Mouse (Mus musculus): ENCODE data around the gene Cdkl4. TPM values are rescaled to one million over a fixed set of nuclear protein-coding genes. Genes with fewer than 3 reads are reported as not detected.

The Cdkl4 gene
- polyA plus RNA-seq (2014; fragmentation: Nextera tagmentation; extraction: Ambion mirVana), result 0.39 and 0.49 TPM in 2 replicates

- H3K4me2 ChIP-seq (replicated peaks; ENCODE audit: low read depth, low read length), result peak within 1 kb of the TSS; percentile 73
- no peaks in the 10 kb centered on the region for H3K9me3 ChIP-seq (ENCODE audit: control insufficient read depth, low read length)
- peak within 1 kb of the TSS; percentile 39 for H3K4me3 ChIP-seq (ENCODE audit: low read length)
- H3K36me3 ChIP-seq (ENCODE audit: control insufficient read depth, insufficient read depth, low read length), result peaks cover 5% of the 10 kb centered on the region; the same call in 1 of the 2 replicates
- H3K27ac ChIP-seq (ENCODE audit: low read depth, low read length), result no peak within 1 kb of the TSS
- H3K4me1 ChIP-seq (ENCODE audit: control insufficient read depth, insufficient read depth, low read length), result no peaks in the 10 kb centered on the region
- H3K9ac ChIP-seq (ENCODE audit: low read depth, low read length), result peak within 1 kb of the TSS; percentile 42
- H3K27me3 ChIP-seq (ENCODE audit: control insufficient read depth, insufficient read depth, low read length), result no peaks in the 10 kb centered on the region
- 70% methylated on average over 15 of the region's 15 CpGs for WGBS
- 0 out of 2 replicates have a peak, but pooled peaks have one; percentile 29 for ATAC-seq (ENCODE audit: low FRiP score, low TSS enrichment)
Measured at GRCm38 (mm10) chr17:80577639-80578038, at the start of gene Cdkl4. Cdkl4 (minus strand) TSS chr17:80577813.

- Histone ChIP-seq H3K9me3 (ENCODE audit: control insufficient read depth, low read length) (no peaks in the 10 kb centered on the region), H3K27me3 (ENCODE audit: control insufficient read depth, insufficient read depth, low read length) (no peaks in the 10 kb centered on the region), H3K27ac (ENCODE audit: low read depth, low read length) (no peak overlapping the region), H3K36me3 (ENCODE audit: control insufficient read depth, insufficient read depth, low read length) (peaks cover 5% of the 10 kb centered on the region; the same call in 1 of the 2 replicates), H3K4me2 (replicated peaks; ENCODE audit: low read depth, low read length) (no peak overlapping the region), H3K4me3 (ENCODE audit: low read length) (no peak overlapping the region), H3K9ac (ENCODE audit: low read depth, low read length) (no peak overlapping the region), H3K4me1 (ENCODE audit: control insufficient read depth, insufficient read depth, low read length) (no peaks in the 10 kb centered on the region)
- ATAC-seq (ENCODE audit: low FRiP score, low TSS enrichment), result no peak
Measured at GRCm38 (mm10) chr17:80624979-80625378, 47.4 kb upstream of the Cdkl4 start.

GRCm38 (mm10) chr17:80621691-80622090, 44.1 kb upstream of the Cdkl4 start:
- Histone ChIP-seq H3K27ac (ENCODE audit: low read depth, low read length) (no peak overlapping the region), H3K9me3 (ENCODE audit: control insufficient read depth, low read length) (no peaks in the 10 kb centered on the region), H3K4me3 (ENCODE audit: low read length) (no peak overlapping the region), H3K9ac (ENCODE audit: low read depth, low read length) (no peak overlapping the region), H3K27me3 (ENCODE audit: control insufficient read depth, insufficient read depth, low read length) (no peaks in the 10 kb centered on the region), H3K36me3 (ENCODE audit: control insufficient read depth, insufficient read depth, low read length) (peaks cover 15% of the 10 kb centered on the region), H3K4me1 (ENCODE audit: control insufficient read depth, insufficient read depth, low read length) (no peaks in the 10 kb centered on the region), H3K4me2 (replicated peaks; ENCODE audit: low read depth, low read length) (no peak overlapping the region)
- ATAC-seq (ENCODE audit: low FRiP score, low TSS enrichment), result no peak
- 82% methylated on average over 4 of the region's 4 CpGs for WGBS

GRCm38 (mm10) chr17:80620786-80621423, 43.3 kb upstream of the Cdkl4 start:
- H3K4me3 ChIP-seq (ENCODE audit: low read length), result no peak overlapping the region
- H3K4me1 ChIP-seq (ENCODE audit: control insufficient read depth, insufficient read depth, low read length), result no peaks in the 10 kb centered on the region
- H3K36me3 ChIP-seq (ENCODE audit: control insufficient read depth, insufficient read depth, low read length), result peaks cover 17% of the 10 kb centered on the region
- H3K9me3 ChIP-seq (ENCODE audit: control insufficient read depth, low read length), result no peaks in the 10 kb centered on the region
- 65% methylated on average over 5 of the region's 5 CpGs for WGBS
- no peaks in the 10 kb centered on the region for H3K27me3 ChIP-seq (ENCODE audit: control insufficient read depth, insufficient read depth, low read length)
- no peak overlapping the region for H3K9ac ChIP-seq (ENCODE audit: low read depth, low read length)
- ATAC-seq (ENCODE audit: low FRiP score, low TSS enrichment), result peak; percentile 39
- H3K27ac ChIP-seq (ENCODE audit: low read depth, low read length), result no peak overlapping the region
- H3K4me2 ChIP-seq (replicated peaks; ENCODE audit: low read depth, low read length), result no peak overlapping the region

GRCm38 (mm10) chr17:80619556-80619955, 41.9 kb upstream of the Cdkl4 start:
- Histone ChIP-seq H3K36me3 (ENCODE audit: control insufficient read depth, insufficient read depth, low read length) (peaks cover 27% of the 10 kb centered on the region), H3K27ac (ENCODE audit: low read depth, low read length) (no peak overlapping the region), H3K27me3 (ENCODE audit: control insufficient read depth, insufficient read depth, low read length) (no peaks in the 10 kb centered on the region), H3K4me3 (ENCODE audit: low read length) (no peak overlapping the region), H3K4me2 (replicated peaks; ENCODE audit: low read depth, low read length) (no peak overlapping the region), H3K9ac (ENCODE audit: low read depth, low read length) (no peak overlapping the region), H3K9me3 (ENCODE audit: control insufficient read depth, low read length) (no peaks in the 10 kb centered on the region), H3K4me1 (ENCODE audit: control insufficient read depth, insufficient read depth, low read length) (no peaks in the 10 kb centered on the region)
- no peak for ATAC-seq (ENCODE audit: low FRiP score, low TSS enrichment)
- 89% methylated on average over 13 of the region's 13 CpGs for WGBS

GRCm38 (mm10) chr17:80618890-80619289, 41.3 kb upstream of the Cdkl4 start:
- H3K4me3 ChIP-seq (ENCODE audit: low read length), result no peak overlapping the region
- H3K9me3 ChIP-seq (ENCODE audit: control insufficient read depth, low read length), result no peaks in the 10 kb centered on the region
- no peak overlapping the region for H3K27ac ChIP-seq (ENCODE audit: low read depth, low read length)
- no peaks in the 10 kb centered on the region for H3K4me1 ChIP-seq (ENCODE audit: control insufficient read depth, insufficient read depth, low read length)
- H3K4me2 ChIP-seq (replicated peaks; ENCODE audit: low read depth, low read length), result no peak overlapping the region
- H3K36me3 ChIP-seq (ENCODE audit: control insufficient read depth, insufficient read depth, low read length), result peaks cover 31% of the 10 kb centered on the region
- WGBS, result 80% methylated on average over 5 of the region's 5 CpGs
- no peak for ATAC-seq (ENCODE audit: low FRiP score, low TSS enrichment)
- H3K27me3 ChIP-seq (ENCODE audit: control insufficient read depth, insufficient read depth, low read length), result no peaks in the 10 kb centered on the region
- no peak overlapping the region for H3K9ac ChIP-seq (ENCODE audit: low read depth, low read length)

- no peak for ATAC-seq (ENCODE audit: low FRiP score, low TSS enrichment)
- peaks cover 80% of the 10 kb centered on the region for H3K36me3 ChIP-seq (ENCODE audit: control insufficient read depth, insufficient read depth, low read length)
- H3K4me2 ChIP-seq (replicated peaks; ENCODE audit: low read depth, low read length), result no peak overlapping the region
- no peak overlapping the region for H3K27ac ChIP-seq (ENCODE audit: low read depth, low read length)
- WGBS, result 92% methylated on average over 6 of the region's 6 CpGs
- H3K4me1 ChIP-seq (ENCODE audit: control insufficient read depth, insufficient read depth, low read length), result no peaks in the 10 kb centered on the region
- no peak overlapping the region for H3K9ac ChIP-seq (ENCODE audit: low read depth, low read length)
- H3K27me3 ChIP-seq (ENCODE audit: control insufficient read depth, insufficient read depth, low read length), result no peaks in the 10 kb centered on the region
- H3K9me3 ChIP-seq (ENCODE audit: control insufficient read depth, low read length), result no peaks in the 10 kb centered on the region; the same call in 1 of the 2 replicates
- no peak overlapping the region for H3K4me3 ChIP-seq (ENCODE audit: low read length)
Measured at GRCm38 (mm10) chr17:80603806-80604205, 26.2 kb upstream of the Cdkl4 start.

GRCm38 (mm10) chr17:80603079-80603625, 25.5 kb upstream of the Cdkl4 start:
- H3K36me3 ChIP-seq (ENCODE audit: control insufficient read depth, insufficient read depth, low read length), result peaks cover 73% of the 10 kb centered on the region
- no peaks in the 10 kb centered on the region for H3K27me3 ChIP-seq (ENCODE audit: control insufficient read depth, insufficient read depth, low read length)
- no peak for ATAC-seq (ENCODE audit: low FRiP score, low TSS enrichment)
- H3K9me3 ChIP-seq (ENCODE audit: control insufficient read depth, low read length), result no peaks in the 10 kb centered on the region
- no peak overlapping the region for H3K4me3 ChIP-seq (ENCODE audit: low read length)
- 95% methylated on average over 19 of the region's 19 CpGs for WGBS
- H3K27ac ChIP-seq (ENCODE audit: low read depth, low read length), result no peak overlapping the region
- H3K9ac ChIP-seq (ENCODE audit: low read depth, low read length), result no peak overlapping the region
- no peaks in the 10 kb centered on the region for H3K4me1 ChIP-seq (ENCODE audit: control insufficient read depth, insufficient read depth, low read length)
- H3K4me2 ChIP-seq (replicated peaks; ENCODE audit: low read depth, low read length), result no peak overlapping the region

- no peak overlapping the region for H3K4me3 ChIP-seq (ENCODE audit: low read length)
- H3K27me3 ChIP-seq (ENCODE audit: control insufficient read depth, insufficient read depth, low read length), result no peaks in the 10 kb centered on the region
- peaks cover 74% of the 10 kb centered on the region for H3K36me3 ChIP-seq (ENCODE audit: control insufficient read depth, insufficient read depth, low read length)
- no peak overlapping the region for H3K27ac ChIP-seq (ENCODE audit: low read depth, low read length)
- H3K4me2 ChIP-seq (replicated peaks; ENCODE audit: low read depth, low read length), result no peak overlapping the region
- no peaks in the 10 kb centered on the region for H3K4me1 ChIP-seq (ENCODE audit: control insufficient read depth, insufficient read depth, low read length)
- ATAC-seq (ENCODE audit: low FRiP score, low TSS enrichment), result no peak
- no peak overlapping the region for H3K9ac ChIP-seq (ENCODE audit: low read depth, low read length)
- 65% methylated on average over 13 of the region's 13 CpGs for WGBS
- H3K9me3 ChIP-seq (ENCODE audit: control insufficient read depth, low read length), result no peaks in the 10 kb centered on the region
Measured at GRCm38 (mm10) chr17:80601371-80601770, 23.8 kb upstream of the Cdkl4 start.
